Mouse (Mus musculus) heart, postnatal 0 days (tissue): ENCODE measurements at regions not wholly inside any gene's neighbourhood (a gene's known extent, or its start where the extent isn't known, plus 50 kb on each side); places are given as distances from the start of the nearest gene placed in this dataset.
A peak's percentile ranks its signal among the peaks of the same experiment; 100 is the strongest.

Experiments
- ATAC-seq: fragments of 200-750 bp; cut with Nextera tagmentation; 2 replicates; pipeline ENCODE4 v1.8.0; 2017; ENCODE audit warnings: low read depth, moderate number of reproducible peaks, moderate library complexity; ENCODE audit not compliant: insufficient read depth
- DNase-seq: peaks from one replicate; pipeline ENCODE4 v3.0.0-alpha.2; 2016; ENCODE audit warnings: low spot score
- H3K27ac ChIP-seq: fragments of 300-500 bp; sonication (generic); 2 replicates; pipeline ENCODE4 v1.5.1; 2014; ENCODE audit warnings: low read depth, mild to moderate bottlenecking
- H3K27me3 ChIP-seq: fragments of 300-500 bp; sonication (generic); 2 replicates; pipeline ENCODE4 v1.6.1; 2014; ENCODE audit warnings: low read length, mixed read lengths; ENCODE audit not compliant: control insufficient read depth, insufficient read depth
- H3K36me3 ChIP-seq: fragments of 300-500 bp; sonication (generic); replicated peaks from 2 replicates; pipeline ENCODE4 v1.6.1; 2014; ENCODE audit warnings: low read length, mixed read lengths; ENCODE audit not compliant: control insufficient read depth, insufficient read depth
- H3K4me1 ChIP-seq: fragments of 300-500 bp; sonication (generic); 2 replicates; pipeline ENCODE4 v1.6.1; 2014; ENCODE audit warnings: antibody characterized with exemption; ENCODE audit not compliant: control insufficient read depth, insufficient read depth
- H3K4me2 ChIP-seq: fragments of 300-500 bp; sonication (generic); 2 replicates; pipeline ENCODE4 v1.6.1; 2014; ENCODE audit warnings: low read depth, mild to moderate bottlenecking, low read length, moderate library complexity
- H3K4me3 ChIP-seq: fragments of 300-500 bp; sonication (generic); 2 replicates; pipeline ENCODE4 v1.5.1; 2014; ENCODE audit warnings: low read depth, low read length
- H3K9ac ChIP-seq: fragments of 300-500 bp; sonication (generic); replicated peaks from 2 replicates; pipeline ENCODE4 v1.6.1; 2014; ENCODE audit warnings: low read depth, low read length, mixed read lengths
- H3K9me3 ChIP-seq: fragments of 300-500 bp; sonication (generic); replicated peaks from 2 replicates; pipeline ENCODE4 v1.6.1; 2016; ENCODE audit warnings: low read length; ENCODE audit not compliant: control insufficient read depth
- CTCF ChIP-seq: IDR thresholded peaks from 2 replicates; pipeline ENCODE4 v1.5.1; 2016; ENCODE audit warnings: antibody characterized with exemption, control low read depth, low read depth
- EP300 ChIP-seq: IDR thresholded peaks from 2 replicates; pipeline ENCODE4 v1.6.1; 2016; ENCODE audit warnings: antibody characterized with exemption, low read depth
- whole genome bisulfite sequencing: fragments of 180-500 bp; shearing (Covaris S2); extraction: QIAGEN DNeasy Blood & Tissue Kit; methylation state at CpG from one replicate; pipeline ENCODE4 v1.1.7; 2014; 5-methylcytosine and 5-hydroxymethylcytosine counted together

GRCm38 (mm10) chr9:103845916-103846457, 84.3 kb upstream of the Tmem108 start:
- Histone ChIP-seq H3K4me1 (no peaks in the 10 kb centered on the region), H3K4me2 (no peak overlapping the region), H3K27ac (no peak overlapping the region), H3K9ac (no peak overlapping the region), H3K27me3 (no peaks in the 10 kb centered on the region), H3K36me3 (no peaks in the 10 kb centered on the region), H3K4me3 (no peak overlapping the region), H3K9me3 (no peaks in the 10 kb centered on the region)
- TF ChIP-seq CTCF (no peak), EP300 (no peak)
- DNase-seq (no peak), ATAC-seq (no peak)
- 76% methylated on average over 6 of the region's 6 CpGs for WGBS

GRCm38 (mm10) chr9:103847931-103848330, 86.3 kb upstream of the Tmem108 start:
- Histone ChIP-seq H3K4me2 (no peak overlapping the region), H3K9ac (no peak overlapping the region), H3K27me3 (no peaks in the 10 kb centered on the region), H3K9me3 (peaks cover 1% of the 10 kb centered on the region; the same call in 1 of the 2 replicates), H3K4me3 (no peak overlapping the region), H3K4me1 (no peaks in the 10 kb centered on the region), H3K36me3 (no peaks in the 10 kb centered on the region), H3K27ac (no peak overlapping the region)
- 12% methylated on average over 7 of the region's 7 CpGs for WGBS
- ATAC-seq (no peak), DNase-seq (peak; percentile 33)
- TF ChIP-seq CTCF (no peak), EP300 (no peak)

GRCm38 (mm10) chr9:103849079-103849478, 87.4 kb upstream of the Tmem108 start:
- ATAC-seq: no peak
- Histone ChIP-seq H3K4me2 (no peak overlapping the region), H3K27ac (no peak overlapping the region), H3K9ac (no peak overlapping the region), H3K27me3 (no peaks in the 10 kb centered on the region), H3K4me3 (no peak overlapping the region), H3K4me1 (no peaks in the 10 kb centered on the region), H3K36me3 (no peaks in the 10 kb centered on the region), H3K9me3 (peaks cover 12% of the 10 kb centered on the region)
- 71% methylated on average over 3 of the region's 3 CpGs for WGBS
- no peak for DNase-seq
- no peak for TF ChIP-seq CTCF
- no peak for TF ChIP-seq EP300

GRCm38 (mm10) chr9:103852691-103853090, 91.1 kb upstream of the Tmem108 start:
- DNase-seq: no peak
- WGBS: 63% methylated on average over 2 of the region's 2 CpGs
- no peak for ATAC-seq
- Histone ChIP-seq H3K27ac (no peak overlapping the region), H3K27me3 (no peaks in the 10 kb centered on the region), H3K9me3 (peaks cover 12% of the 10 kb centered on the region), H3K4me2 (no peak overlapping the region), H3K9ac (no peak overlapping the region), H3K36me3 (no peaks in the 10 kb centered on the region), H3K4me3 (no peak overlapping the region), H3K4me1 (no peaks in the 10 kb centered on the region)
- TF ChIP-seq CTCF (no peak), EP300 (no peak)

GRCm38 (mm10) chr9:103860658-103861377, 99.2 kb upstream of the Tmem108 start:
- Histone ChIP-seq H3K4me3 (no peak overlapping the region), H3K9ac (no peak overlapping the region), H3K4me2 (peak overlapping the region; percentile 8), H3K27me3 (no peaks in the 10 kb centered on the region), H3K27ac (no peak overlapping the region), H3K36me3 (no peaks in the 10 kb centered on the region), H3K4me1 (no peaks in the 10 kb centered on the region; the same call in 1 of the 2 replicates), H3K9me3 (no peaks in the 10 kb centered on the region)
- no peak for DNase-seq
- 34% methylated on average over 12 of the region's 12 CpGs for WGBS
- no peak for TF ChIP-seq CTCF
- TF ChIP-seq EP300: no peak
- ATAC-seq: no peak
